Mouse (Mus musculus) heart, postnatal 0 days (tissue): Measurements from ENCODE around the gene Ptges3. TPM values are rescaled to one million over a fixed set of nuclear protein-coding genes. Genes with fewer than 3 reads are reported as not detected.
A peak's percentile ranks its signal among the peaks of the same experiment; 100 is the strongest.
"Not testable (repeated sequence)": the region's sequence is repeated elsewhere in the genome, so short reads cannot be mapped to it uniquely, and the experiment has no call there.

ENCODE experiments used
- ATAC-seq: fragments of 200-750 bp; cut with Nextera tagmentation; 2 replicates; pipeline ENCODE4 v1.8.0; 2017; ENCODE audit warnings: low read depth, moderate number of reproducible peaks, moderate library complexity; ENCODE audit not compliant: insufficient read depth
- DNase-seq: peaks from one replicate; pipeline ENCODE4 v3.0.0-alpha.2; 2016; ENCODE audit warnings: low spot score
- H3K27ac ChIP-seq: fragments of 300-500 bp; sonication (generic); 2 replicates; pipeline ENCODE4 v1.5.1; 2014; ENCODE audit warnings: low read depth, mild to moderate bottlenecking
- H3K27me3 ChIP-seq: fragments of 300-500 bp; sonication (generic); 2 replicates; pipeline ENCODE4 v1.6.1; 2014; ENCODE audit warnings: low read length, mixed read lengths; ENCODE audit not compliant: control insufficient read depth, insufficient read depth
- H3K36me3 ChIP-seq: fragments of 300-500 bp; sonication (generic); replicated peaks from 2 replicates; pipeline ENCODE4 v1.6.1; 2014; ENCODE audit warnings: low read length, mixed read lengths; ENCODE audit not compliant: control insufficient read depth, insufficient read depth
- H3K4me1 ChIP-seq: fragments of 300-500 bp; sonication (generic); 2 replicates; pipeline ENCODE4 v1.6.1; 2014; ENCODE audit warnings: antibody characterized with exemption; ENCODE audit not compliant: control insufficient read depth, insufficient read depth
- H3K4me2 ChIP-seq: fragments of 300-500 bp; sonication (generic); 2 replicates; pipeline ENCODE4 v1.6.1; 2014; ENCODE audit warnings: low read depth, mild to moderate bottlenecking, low read length, moderate library complexity
- H3K4me3 ChIP-seq: fragments of 300-500 bp; sonication (generic); 2 replicates; pipeline ENCODE4 v1.5.1; 2014; ENCODE audit warnings: low read depth, low read length
- H3K9ac ChIP-seq: fragments of 300-500 bp; sonication (generic); replicated peaks from 2 replicates; pipeline ENCODE4 v1.6.1; 2014; ENCODE audit warnings: low read depth, low read length, mixed read lengths
- H3K9me3 ChIP-seq: fragments of 300-500 bp; sonication (generic); replicated peaks from 2 replicates; pipeline ENCODE4 v1.6.1; 2016; ENCODE audit warnings: low read length; ENCODE audit not compliant: control insufficient read depth
- CTCF ChIP-seq: IDR thresholded peaks from 2 replicates; pipeline ENCODE4 v1.5.1; 2016; ENCODE audit warnings: antibody characterized with exemption, control low read depth, low read depth
- EP300 ChIP-seq: IDR thresholded peaks from 2 replicates; pipeline ENCODE4 v1.6.1; 2016; ENCODE audit warnings: antibody characterized with exemption, low read depth
- WGBS: fragments of 180-500 bp; shearing (Covaris S2); extraction: QIAGEN DNeasy Blood & Tissue Kit; methylation state at CpG from one replicate; pipeline ENCODE4 v1.1.7; 2014; 5-methylcytosine and 5-hydroxymethylcytosine counted together
- polyA plus RNA-seq: library from polyadenylated mRNA; unstranded; fragments of >200 nt; fragmentation: Nextera tagmentation; extraction: Ambion mirVana; gene quantifications from 2 replicates; pipeline ENCODE4 v1.2.1, GENCODE M21; 2015
- total RNA-seq: library from RNA; depleted of rRNA; stranded (reverse); fragments of >200 nt; gene quantifications from 2 replicates; pipeline ENCODE4 v1.2.3, GENCODE M21; 2014; ENCODE audit warnings: low replicate concordance

Ptges3 gene
- total and polyA plus RNA-seq, 2 experiments from 2014 or later = 48.4 to 209 TPM

DNA sequence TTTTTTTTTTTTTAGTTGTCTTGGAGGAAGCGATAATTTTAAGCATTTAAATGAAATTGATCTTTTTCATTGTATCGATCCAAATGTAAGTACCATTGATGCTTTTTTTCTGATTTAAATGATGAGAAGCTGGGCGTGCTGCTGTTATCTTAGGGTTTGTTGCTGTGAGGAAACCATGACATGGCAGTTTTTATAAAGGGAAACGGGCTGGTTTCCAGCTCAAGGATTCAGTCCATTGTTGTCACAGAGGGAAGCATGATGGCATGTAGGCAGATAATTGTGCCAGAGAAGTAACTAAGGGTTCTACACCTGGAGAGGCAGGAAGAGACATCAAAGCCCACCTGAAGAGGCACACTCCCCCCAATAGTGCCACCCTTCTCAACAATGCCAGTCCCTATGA, 10.4 kb downstream of the Ptges3 start:
- peak; percentile 5 for DNase-seq
- H3K27ac ChIP-seq = no peak overlapping the region
- WGBS = 66% methylated on average over 4 of the region's 4 CpGs

DNA sequence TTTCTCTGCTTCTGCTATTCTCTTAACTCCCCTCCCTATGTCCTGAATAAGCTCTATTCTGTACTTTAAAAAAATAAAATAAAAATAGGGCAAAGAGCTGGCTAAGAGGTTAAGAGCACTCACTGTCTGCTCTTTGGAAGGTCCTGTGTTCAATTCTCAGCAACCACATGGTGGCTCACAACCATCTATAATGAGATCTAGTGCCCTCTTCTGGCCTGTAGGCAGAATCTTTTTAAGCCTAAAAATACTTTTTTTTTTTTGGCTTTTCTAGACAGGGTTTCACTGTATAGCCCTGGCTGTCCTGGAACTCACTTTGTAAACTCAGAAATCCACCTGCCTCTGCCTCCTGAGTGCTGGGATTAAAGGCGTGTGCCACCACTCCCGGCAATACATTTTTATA, 11.7 kb downstream of the Ptges3 start:
- not testable (repeated sequence) for ATAC-seq, H3K27ac ChIP-seq

More for the DNA sequence above, 10.4 kb downstream of the Ptges3 start:
- Histone ChIP-seq H3K4me3 (no peak overlapping the region), H3K4me1 (no peaks in the 10 kb centered on the region; the same call in 1 of the 2 replicates), H3K27me3 (no peaks in the 10 kb centered on the region), H3K4me2 (no peak overlapping the region), H3K9me3 (no peaks in the 10 kb centered on the region), H3K36me3 (peaks cover 47% of the 10 kb centered on the region), H3K9ac (no peak overlapping the region)
- TF ChIP-seq EP300 = no peak
- no peak for TF ChIP-seq CTCF
- ATAC-seq = no peak

DNA sequence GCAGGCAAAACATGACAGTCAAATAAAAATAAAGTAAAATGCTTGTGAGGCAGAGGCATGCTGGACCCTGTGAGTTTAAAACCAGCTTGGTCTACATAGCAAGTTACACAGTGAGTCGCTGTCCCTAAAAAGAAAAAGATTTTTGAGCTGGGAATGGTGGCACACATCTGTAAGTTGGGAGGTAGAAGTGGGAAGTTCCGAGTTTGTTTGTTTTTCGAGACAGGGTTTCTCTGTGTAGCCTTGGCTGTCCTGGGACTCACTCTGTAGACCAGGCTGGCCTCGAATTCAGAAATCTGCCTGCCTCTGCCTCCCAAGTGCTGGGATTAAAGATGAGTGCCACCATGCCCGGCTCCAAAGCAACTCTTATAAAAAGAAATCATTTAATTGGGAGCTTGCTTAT, 19.5 kb downstream of the Ptges3 start:
- H3K27me3 ChIP-seq, H3K4me1 ChIP-seq, H3K4me3 ChIP-seq, H3K9ac ChIP-seq, H3K9me3 ChIP-seq, DNase-seq, H3K4me2 ChIP-seq, ATAC-seq, H3K27ac ChIP-seq: not testable (repeated sequence)
- H3K36me3 ChIP-seq = peaks cover 19% of the 10 kb centered on the region
- 81% methylated on average over 5 of the region's 5 CpGs for WGBS

More for the DNA sequence above, 11.7 kb downstream of the Ptges3 start:
- 89% methylated on average over 2 of the region's 2 CpGs for WGBS
- not testable (repeated sequence) for H3K4me3 ChIP-seq, H3K4me2 ChIP-seq, H3K27me3 ChIP-seq, H3K4me1 ChIP-seq, H3K9ac ChIP-seq, H3K9me3 ChIP-seq, DNase-seq
- peaks cover 49% of the 10 kb centered on the region for H3K36me3 ChIP-seq

DNA sequence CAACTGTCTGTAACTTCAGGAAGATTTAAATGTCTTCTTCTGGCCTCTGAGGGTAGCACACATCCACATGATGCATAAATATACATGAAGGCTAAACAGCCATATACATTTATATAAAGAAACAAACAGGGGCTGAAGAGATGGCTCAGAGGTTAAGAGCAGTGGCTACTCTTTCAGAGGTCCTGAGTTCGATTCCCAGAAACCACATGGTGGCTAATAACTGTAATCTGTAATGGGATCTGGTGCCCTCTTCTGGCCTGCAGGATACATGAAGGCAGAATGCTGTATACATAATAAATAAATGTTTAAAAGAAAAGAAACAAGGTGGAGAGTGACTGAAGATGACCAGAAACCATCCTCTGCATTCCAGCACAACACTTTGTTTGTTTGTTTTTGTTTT, 21.7 kb downstream of the Ptges3 start:
- H3K27me3 ChIP-seq = no peaks in the 10 kb centered on the region
- WGBS = 89% methylated on average over 1 of the region's 1 CpGs
- no peak overlapping the region for H3K27ac ChIP-seq
- peak; percentile 30; the same call in 1 of the 2 replicates for TF ChIP-seq CTCF
- no peak for TF ChIP-seq EP300
- no peak overlapping the region for H3K4me3 ChIP-seq
- DNase-seq (no peak), ATAC-seq (no peak)
- peaks cover 16% of the 10 kb centered on the region for H3K36me3 ChIP-seq
- no peaks in the 10 kb centered on the region for H3K9me3 ChIP-seq
- H3K4me1 ChIP-seq = peaks cover 4% of the 10 kb centered on the region; the same call in 1 of the 2 replicates
- H3K4me2 ChIP-seq = no peak overlapping the region
- H3K9ac ChIP-seq = no peak overlapping the region

DNA sequence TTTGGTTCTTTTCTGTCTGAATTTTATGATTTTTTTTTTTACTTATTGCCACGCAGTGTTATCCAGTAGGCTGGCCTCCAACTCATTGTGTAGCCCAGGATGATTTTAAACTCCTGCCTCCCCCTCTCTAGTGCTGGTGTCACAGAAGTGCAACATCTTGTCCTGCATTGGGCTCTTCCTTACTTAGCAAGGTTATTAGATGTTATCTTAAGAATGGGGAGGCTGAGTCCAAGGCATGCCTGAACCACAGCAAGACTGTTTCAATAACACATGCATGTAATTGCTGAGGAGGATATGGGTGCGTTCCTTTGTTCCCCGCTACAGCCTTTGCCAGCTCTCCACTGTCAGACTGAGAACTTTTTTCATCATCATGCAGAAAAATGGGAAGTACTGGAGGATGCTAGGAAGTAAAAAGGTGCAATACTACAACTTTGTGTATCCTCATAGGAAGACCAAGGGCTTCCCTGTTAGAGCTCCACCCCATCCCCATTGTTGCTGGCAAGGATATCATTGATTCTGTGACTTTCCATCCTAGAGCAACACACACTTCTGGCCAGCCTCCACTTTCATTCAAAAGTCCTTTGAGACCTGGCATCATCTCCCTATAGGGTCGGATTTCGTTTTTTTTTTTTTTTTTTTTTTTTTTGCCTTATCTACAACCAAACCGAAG, 23.2 kb downstream of the Ptges3 start:
- no peak for TF ChIP-seq EP300
- TF ChIP-seq CTCF = no peak
- H3K9ac ChIP-seq = peak overlapping the region; percentile 76
- no peaks in the 10 kb centered on the region for H3K27me3 ChIP-seq
- H3K9me3 ChIP-seq = no peaks in the 10 kb centered on the region
- H3K4me3 ChIP-seq = peak overlapping the region; percentile 75
- peak overlapping the region; percentile 96 for H3K27ac ChIP-seq
- peaks cover 25% of the 10 kb centered on the region for H3K36me3 ChIP-seq
- peak overlapping the region; percentile 68 for H3K4me2 ChIP-seq
- peaks cover 11% of the 10 kb centered on the region; the same call in 1 of the 2 replicates for H3K4me1 ChIP-seq
- WGBS = 33% methylated on average over 6 of the region's 6 CpGs
- ATAC-seq (no peak), DNase-seq (peak; percentile 32)

DNA sequence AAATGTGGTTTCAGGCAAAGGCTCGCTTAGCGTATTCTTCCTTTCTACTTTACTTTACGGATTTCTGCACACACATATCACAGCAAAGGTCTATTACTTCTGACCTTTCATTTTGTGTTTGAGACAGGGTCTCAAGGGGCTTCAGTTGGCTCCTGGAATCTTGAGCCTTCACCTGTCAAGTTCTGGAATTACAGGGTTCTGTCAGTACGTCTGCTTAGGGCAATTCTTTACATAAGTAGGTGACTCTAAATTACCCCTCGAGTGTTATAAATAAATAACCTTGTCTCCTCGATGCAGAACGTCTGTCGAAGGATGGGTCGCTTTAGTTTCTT, 23.7 kb downstream of the Ptges3 start:
- H3K4me3 ChIP-seq = peak overlapping the region; percentile 75
- ATAC-seq (no peak; the same call in 1 of the 2 replicates), DNase-seq (peak; percentile 26)
- H3K36me3 ChIP-seq = peaks cover 27% of the 10 kb centered on the region
- peak overlapping the region; percentile 96 for H3K27ac ChIP-seq
- TF ChIP-seq EP300 (no peak), CTCF (no peak)
- no peaks in the 10 kb centered on the region for H3K9me3 ChIP-seq
- H3K9ac ChIP-seq = peak overlapping the region; percentile 76
- H3K27me3 ChIP-seq = no peaks in the 10 kb centered on the region
- peak overlapping the region; percentile 68 for H3K4me2 ChIP-seq
- 2% methylated on average over 9 of the region's 9 CpGs for WGBS
- peaks cover 11% of the 10 kb centered on the region; the same call in 1 of the 2 replicates for H3K4me1 ChIP-seq
